Mouse (Mus musculus) cortical plate, adult 2 months (tissue): ENCODE data around the gene Eif3i. TPM values are rescaled to one million over a fixed set of nuclear protein-coding genes. Genes with fewer than 3 reads are reported as not detected.

Experiments used
- H3K27ac ChIP-seq: fragments of 200-500 bp; 2 replicates; pipeline ENCODE4 v1.5.1; 2012; ENCODE audit warnings: low read length, control low read depth, inconsistent platforms; ENCODE audit not compliant: insufficient read depth
- H3K4me1 ChIP-seq: fragments of 200-500 bp; 2 replicates; pipeline ENCODE4 v1.6.1; 2011; ENCODE audit warnings: low read length; ENCODE audit not compliant: control insufficient read depth, insufficient read depth
- H3K4me3 ChIP-seq: fragments of 200-500 bp; 2 replicates; pipeline ENCODE4 v1.5.1; 2011; ENCODE audit warnings: mild to moderate bottlenecking, low read length, control low read depth; ENCODE audit not compliant: insufficient read depth
- CTCF ChIP-seq: fragments of 200-500 bp; IDR thresholded peaks from 2 replicates; pipeline ENCODE4 v1.5.1; 2011; ENCODE audit warnings: mild to moderate bottlenecking, control low read depth, low read length; ENCODE audit not compliant: insufficient read depth; ENCODE audit errors: extremely low read depth
- POLR2A ChIP-seq: fragments of 200-500 bp; IDR thresholded peaks from 2 replicates; pipeline ENCODE4 v1.6.1; 2011; ENCODE audit warnings: mild to moderate bottlenecking, low read length, control low read depth; ENCODE audit not compliant: insufficient read depth; ENCODE audit errors: extremely low read depth
- polyA plus RNA-seq: library from polyadenylated mRNA; depleted of rRNA; stranded (reverse); fragments of >200 nt; gene quantifications from 2 replicates; pipeline ENCODE4 v1.2.3, GENCODE M21; 2012

Gene Eif3i
- polyA plus RNA-seq, 1 experiment: 228 TPM

- Histone ChIP-seq H3K4me3 (no peak overlapping the region), H3K4me1 (no peaks in the 10 kb centered on the region), H3K27ac (no peak overlapping the region)
- TF ChIP-seq CTCF (no peak), POLR2A (no peak)
These were observed 20.1 kb downstream of the Eif3i start for GRCm38 (mm10) chr4:129580347-129580746.

GRCm38 (mm10) chr4:129578466-129578865, 22.0 kb downstream of the Eif3i start, which contains the start of gene Fam167b:
TSS of gene Fam167b (minus strand) at chr4:129578549.
- Histone ChIP-seq H3K27ac (no peak within 1 kb of the TSS), H3K4me1 (no peaks in the 10 kb centered on the region), H3K4me3 (no peak within 1 kb of the TSS)
- TF ChIP-seq POLR2A (no peak), CTCF (no peak)

DNA sequence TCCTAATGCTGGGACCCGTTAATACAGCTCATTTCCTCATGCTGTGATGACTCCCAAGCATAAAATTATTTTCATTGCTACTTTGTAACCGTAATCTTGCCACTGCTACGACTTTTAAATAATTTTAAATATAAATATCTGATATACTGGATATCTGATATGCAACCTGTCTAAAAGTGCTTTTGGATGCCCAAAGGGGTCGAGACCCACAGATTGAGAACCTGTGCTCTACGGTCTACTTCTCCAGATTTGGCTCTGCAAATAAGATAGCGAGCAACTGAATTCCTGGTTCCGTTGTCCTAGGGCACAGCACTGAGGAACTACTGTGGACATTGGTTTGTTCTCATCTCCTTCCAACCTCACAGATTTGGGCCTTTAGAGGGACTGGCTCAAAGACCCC, 22.8 kb downstream of the Eif3i start:
- no peak for TF ChIP-seq CTCF
- no peak for TF ChIP-seq POLR2A

GRCm38 (mm10) chr4:129576863-129577491, 23.5 kb downstream of the Eif3i start:
- Histone ChIP-seq H3K4me3 (no peak overlapping the region), H3K4me1 (no peaks in the 10 kb centered on the region), H3K27ac (no peak overlapping the region)
- TF ChIP-seq CTCF (0 out of 2 replicates have a peak, but pooled peaks have one; percentile 23), POLR2A (no peak)

More for the DNA sequence above, 22.8 kb downstream of the Eif3i start:
- no peak overlapping the region for H3K4me3 ChIP-seq
- H3K27ac ChIP-seq: no peak overlapping the region
- H3K4me1 ChIP-seq: no peaks in the 10 kb centered on the region

DNA sequence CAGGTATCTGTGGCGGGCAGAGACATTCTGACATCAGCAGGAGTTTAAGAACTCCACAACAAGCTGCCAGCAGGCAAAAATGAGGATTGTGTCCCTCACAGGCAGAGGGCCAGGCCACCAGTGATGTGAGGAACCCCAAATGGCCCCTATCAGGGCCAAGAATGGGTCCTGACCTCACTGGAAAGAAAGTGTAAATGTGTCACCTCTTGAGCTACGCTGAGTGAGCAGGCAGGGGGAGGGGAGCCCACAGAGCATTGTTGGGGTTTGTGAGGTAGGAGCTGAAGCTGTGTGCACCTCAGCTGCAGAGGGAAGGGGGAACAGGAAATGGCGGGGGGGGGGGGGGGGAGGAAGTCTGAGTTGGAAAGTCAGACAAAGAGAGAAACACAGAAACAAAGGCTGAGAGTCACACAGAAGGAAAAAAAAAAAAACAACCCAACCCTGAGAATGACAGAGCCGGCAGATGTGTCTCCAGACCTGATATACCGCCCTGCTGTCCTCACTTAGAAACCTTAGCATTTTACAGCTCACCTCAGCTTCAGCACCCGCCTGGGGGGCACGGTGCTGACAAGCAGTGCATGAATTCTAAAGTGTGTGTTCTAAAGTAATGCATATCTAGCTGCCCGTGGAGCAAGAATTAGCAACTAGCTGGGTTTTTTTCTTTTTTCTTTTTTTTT, 25.1 kb downstream of the Eif3i start:
- TF ChIP-seq CTCF: no peak
- TF ChIP-seq POLR2A: no peak
- no peak overlapping the region for H3K27ac ChIP-seq

DNA sequence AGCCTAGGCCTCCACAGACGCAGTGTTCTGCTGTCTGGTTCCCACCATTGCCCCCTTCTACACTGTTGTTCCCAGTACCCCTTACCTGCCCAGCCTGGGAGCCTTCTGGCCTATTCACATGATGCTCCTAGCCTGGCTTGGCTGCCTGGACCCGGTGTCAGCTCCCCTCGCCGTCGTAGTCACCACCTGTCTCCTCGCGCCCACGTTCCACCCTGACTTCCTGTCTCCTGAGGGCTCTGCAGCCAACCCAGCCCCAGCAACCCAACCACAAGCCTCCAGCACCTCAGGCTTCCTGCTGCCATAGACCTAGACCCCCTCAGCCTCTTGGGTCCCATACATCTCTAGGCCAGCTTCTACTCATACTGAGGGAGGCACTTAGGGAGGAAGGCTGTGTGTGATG, 27.0 kb downstream of the Eif3i start, which contains the start of gene Lck:
Lck (minus strand) TSS at position 212 of the 400 bp plus-strand sequence.
- H3K4me3 ChIP-seq: no peak within 1 kb of the TSS
- no peaks in the 10 kb centered on the region for H3K4me1 ChIP-seq
- no peak within 1 kb of the TSS for H3K27ac ChIP-seq
- no peak for TF ChIP-seq POLR2A

More for the DNA sequence above, 25.1 kb downstream of the Eif3i start:
- Histone ChIP-seq H3K4me1 (no peaks in the 10 kb centered on the region), H3K4me3 (no peak overlapping the region)

- H3K27ac ChIP-seq: no peak overlapping the region
- TF ChIP-seq CTCF (no peak), POLR2A (no peak)
These were observed 27.4 kb downstream of the Eif3i start for GRCm38 (mm10) chr4:129573093-129573370.

DNA sequence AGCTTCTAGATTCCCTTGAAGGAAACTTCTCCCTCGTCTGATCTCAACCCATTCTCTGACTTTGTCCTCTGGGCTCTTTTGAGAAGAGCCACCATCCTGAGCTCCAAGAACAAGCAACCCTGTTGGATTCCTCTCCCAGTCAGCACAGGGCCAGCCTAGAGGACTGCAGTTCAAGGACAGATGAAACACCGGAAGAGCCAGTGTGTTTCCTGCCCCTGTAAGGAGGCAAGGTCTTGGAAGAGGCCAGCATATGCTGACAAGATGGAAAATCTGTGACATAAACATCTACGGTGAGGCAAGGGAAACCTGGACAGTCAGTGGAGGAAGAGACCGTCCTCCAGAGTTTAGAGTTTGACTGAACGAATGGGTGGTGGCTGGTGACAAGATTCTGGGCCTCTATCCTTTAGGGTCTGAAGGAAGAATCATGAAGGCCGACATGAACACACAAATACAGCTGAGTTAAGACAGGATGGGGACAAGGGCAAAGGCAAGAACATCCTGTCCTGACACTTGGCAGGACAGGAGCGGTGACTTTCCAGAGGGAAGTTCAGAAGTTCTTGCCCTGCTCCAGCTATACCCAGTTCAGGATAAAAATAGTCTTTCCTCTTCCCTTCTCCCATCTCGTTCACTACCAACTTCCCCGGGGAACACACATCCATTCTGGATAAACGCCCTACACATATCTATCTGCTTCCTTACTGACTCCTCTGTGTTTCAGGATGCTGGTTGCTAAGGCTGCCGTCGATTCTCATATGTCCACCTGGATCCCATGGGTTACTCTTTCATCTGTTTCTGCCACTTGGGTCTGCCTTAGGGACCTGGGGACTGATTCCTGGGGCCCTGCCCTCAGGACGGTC, 28.0 kb downstream of the Eif3i start:
- no peak overlapping the region for H3K27ac ChIP-seq
- TF ChIP-seq CTCF: no peak
- TF ChIP-seq POLR2A: no peak
- H3K4me1 ChIP-seq: no peaks in the 10 kb centered on the region
- no peak overlapping the region for H3K4me3 ChIP-seq

More at GRCm38 (mm10) chr4:129573093-129573370, 27.4 kb downstream of the Eif3i start:
- H3K4me1 ChIP-seq: no peaks in the 10 kb centered on the region
- no peak overlapping the region for H3K4me3 ChIP-seq

GRCm38 (mm10) chr4:129571551-129572084, 28.8 kb downstream of the Eif3i start:
- no peak overlapping the region for H3K27ac ChIP-seq
- H3K4me3 ChIP-seq: no peak overlapping the region
- no peaks in the 10 kb centered on the region for H3K4me1 ChIP-seq
- TF ChIP-seq POLR2A (no peak), CTCF (no peak)
